Mouse (Mus musculus) megakaryocyte, embryonic 14.5 days (primary cell): Measurements from ENCODE around the gene Gm10234.

ENCODE experiments used
- FLI1 ChIP-seq: IDR thresholded peaks from 2 replicates; pipeline ENCODE4 v1.6.1; 2012; ENCODE audit warnings: low read length, inconsistent platforms, mixed read lengths
- GATA1 ChIP-seq: IDR thresholded peaks from 3 replicates; pipeline ENCODE4 v1.6.1; 2012; ENCODE audit warnings: mixed read lengths, low read length, inconsistent platforms, borderline replicate concordance

- no peak for TF ChIP-seq GATA1
- no peak for TF ChIP-seq FLI1
Measured at GRCm38 (mm10) chr6:95298387-95298786, 23.5 kb upstream of the Gm10234 start.
